Mouse (Mus musculus): ENCODE data around the gene Tars. TPM values are rescaled to one million over a fixed set of nuclear protein-coding genes. Genes with fewer than 3 reads are reported as not detected.

Gene Tars
- total RNA-seq (2021): 10 to 100 TPM; 28.7 to 32.9 TPM
- long read RNA-seq, experiment 1, full-length matches to known transcripts: 52 of 57 reads
- long read RNA-seq, experiment 1, partial matches to known transcripts: 1 of 57 reads
- long read RNA-seq, experiment 1, other reads (novel, unspliced or antisense): 4 of 57 reads
- long read RNA-seq, experiment 2, full-length matches to known transcripts: 29 of 33 reads
- long read RNA-seq, experiment 2, partial matches to known transcripts: 3 of 33 reads
- long read RNA-seq, experiment 2, other reads (novel, unspliced or antisense): 1 of 33 reads

- DNase-seq (ENCODE audit: low spot score in 2 of 2): peak; percentile 95 to 99
These were observed at the start of gene Tars for GRCm38 (mm10) chr15:11399356-11400067. Gene Tars (minus strand): TSS chr15:11399665.

DNA sequence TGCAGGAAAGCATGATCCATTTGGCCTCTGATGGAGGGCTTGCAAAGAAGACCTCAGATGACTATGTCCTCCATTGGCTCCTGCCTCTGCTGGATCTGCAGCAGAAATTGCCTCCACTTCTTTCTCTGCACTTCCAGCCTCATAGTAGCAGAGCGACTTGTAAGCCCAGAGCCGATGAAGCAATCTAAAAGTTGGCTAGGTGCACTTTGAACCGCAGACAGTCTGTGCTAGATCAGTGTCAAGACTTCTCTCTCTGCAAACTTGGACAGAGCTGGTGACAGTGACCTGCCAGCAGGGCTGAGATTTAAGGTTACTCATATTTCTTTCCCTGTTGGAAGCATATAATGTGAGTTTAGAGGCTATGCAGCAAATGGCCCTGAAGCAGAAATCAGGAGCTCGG is 37.9 kb upstream of the Tars start:
- DNase-seq (ENCODE audit: low spot score in 2 of 2): no peak

DNA sequence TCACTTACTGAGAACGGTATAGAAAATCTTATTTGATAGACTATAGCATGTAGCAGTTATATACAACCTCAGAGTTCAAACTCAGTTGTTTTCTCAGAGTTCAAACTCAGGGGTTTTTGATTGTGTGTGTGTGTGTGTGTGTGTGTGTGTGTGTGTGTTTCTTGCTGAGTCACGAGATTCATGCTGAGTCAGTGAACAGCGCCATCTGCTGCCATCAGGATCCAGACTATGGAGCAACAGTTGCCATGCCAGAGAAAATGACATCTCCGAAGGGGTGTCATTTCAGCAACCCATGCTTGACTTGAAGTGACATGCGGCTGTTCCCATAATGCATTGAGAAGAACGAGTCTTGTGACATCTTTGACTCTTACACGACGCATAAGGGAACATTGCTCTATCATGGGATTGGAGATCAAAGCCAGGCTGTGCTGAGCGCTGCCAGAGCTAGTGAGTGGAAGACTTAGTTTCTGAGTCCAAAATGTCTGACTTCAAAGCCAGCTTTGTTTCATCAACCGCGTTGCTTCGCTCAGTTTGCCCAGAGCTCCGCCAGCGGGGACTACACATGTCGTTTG is 37.3 kb upstream of the Tars start:
- no peak for DNase-seq (ENCODE audit: low spot score in 2 of 2)

GRCm38 (mm10) chr15:11426899-11427298 is 27.4 kb upstream of the Tars start:
- DNase-seq (ENCODE audit: low spot score in 2 of 2): no peak

DNA sequence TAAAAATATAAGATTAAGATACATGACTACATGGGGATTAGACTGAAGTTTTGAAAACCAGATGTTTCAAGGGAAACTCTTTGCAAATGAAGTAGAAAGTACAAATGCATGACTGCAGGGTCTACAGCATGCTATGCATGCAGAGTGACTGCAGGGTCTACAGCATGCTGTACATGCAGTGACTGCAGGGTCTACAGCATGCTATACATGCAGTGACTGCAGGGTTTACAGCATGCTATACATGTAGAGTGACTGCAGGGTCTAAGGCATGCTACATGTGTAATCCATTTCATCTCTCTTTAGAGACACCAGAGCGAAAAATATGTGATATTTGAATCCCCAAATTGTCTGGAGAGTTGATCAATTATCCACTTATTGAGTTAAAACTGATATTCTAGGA is 14.0 kb upstream of the Tars start:
- DNase-seq (ENCODE audit: low spot score in 2 of 2): no peak

- DNase-seq (ENCODE audit: low spot score in 2 of 2): no peak
These were observed 13.1 kb upstream of the Tars start for GRCm38 (mm10) chr15:11412542-11412941.

GRCm38 (mm10) chr15:11411846-11412245 is 12.4 kb upstream of the Tars start:
- no peak for DNase-seq (ENCODE audit: low spot score in 2 of 2)

DNA sequence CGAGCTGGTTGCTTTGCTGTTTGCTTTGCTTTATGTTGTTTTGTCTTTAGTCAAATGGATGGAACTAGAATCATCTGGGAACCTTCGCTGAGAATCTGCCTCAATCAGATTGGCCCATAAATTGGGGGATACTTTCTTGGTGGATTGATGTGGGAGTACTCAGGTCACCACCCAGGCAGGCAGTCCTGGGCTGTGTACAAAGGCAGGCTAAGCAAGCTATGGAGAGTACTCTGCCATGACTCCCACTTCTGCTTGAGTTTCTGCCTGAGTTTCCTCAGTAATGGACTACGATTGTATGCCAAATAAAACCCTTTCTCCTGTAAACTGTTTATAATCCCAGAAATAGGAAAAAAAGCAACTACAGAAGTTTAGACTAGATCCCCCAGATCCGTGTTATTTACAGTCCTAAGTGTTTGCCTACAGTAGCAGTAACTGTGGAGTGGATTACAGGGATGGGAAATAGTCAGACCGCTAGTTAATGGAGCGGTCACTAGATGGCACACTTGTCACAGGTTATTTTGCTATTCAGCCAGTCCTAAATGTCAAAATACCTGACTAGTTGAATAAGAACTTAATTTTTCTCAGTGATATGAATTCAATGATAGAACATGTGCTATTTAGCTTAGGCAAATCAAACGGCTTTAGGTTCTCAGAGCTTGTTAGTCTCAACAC is 8.8 kb upstream of the Tars start:
- peak in 1 of 2 experiments; percentile 9 for DNase-seq (ENCODE audit: low spot score in 2 of 2)

DNA sequence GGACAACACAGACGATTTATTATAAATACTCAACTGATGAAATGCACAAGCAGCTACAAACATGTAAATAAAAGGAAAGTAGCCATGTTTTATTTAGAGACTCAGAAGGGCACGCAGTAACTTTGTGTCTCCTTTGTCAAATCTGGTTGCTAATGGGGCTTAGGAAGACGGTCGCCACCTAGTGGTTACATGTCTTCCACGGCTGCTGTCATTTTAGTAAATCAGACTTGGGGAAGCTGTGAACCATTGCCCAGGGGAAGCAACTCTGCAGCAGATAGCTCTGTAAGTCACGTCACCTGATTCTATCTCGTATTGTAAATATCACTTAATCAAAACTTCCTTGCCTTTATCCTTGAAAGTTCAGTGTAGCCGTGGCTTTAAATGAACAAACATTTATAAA is 7.9 kb upstream of the Tars start:
- peak; percentile 21 to 53 for DNase-seq (ENCODE audit: low spot score in 2 of 2)

- no peak for DNase-seq (ENCODE audit: low spot score in 2 of 2)
These were observed 7.3 kb upstream of the Tars start for GRCm38 (mm10) chr15:11406769-11407168.

GRCm38 (mm10) chr15:11398676-11399350 is 652 bp downstream of the Tars start:
- DNase-seq (ENCODE audit: low spot score in 2 of 2): no peak

DNA sequence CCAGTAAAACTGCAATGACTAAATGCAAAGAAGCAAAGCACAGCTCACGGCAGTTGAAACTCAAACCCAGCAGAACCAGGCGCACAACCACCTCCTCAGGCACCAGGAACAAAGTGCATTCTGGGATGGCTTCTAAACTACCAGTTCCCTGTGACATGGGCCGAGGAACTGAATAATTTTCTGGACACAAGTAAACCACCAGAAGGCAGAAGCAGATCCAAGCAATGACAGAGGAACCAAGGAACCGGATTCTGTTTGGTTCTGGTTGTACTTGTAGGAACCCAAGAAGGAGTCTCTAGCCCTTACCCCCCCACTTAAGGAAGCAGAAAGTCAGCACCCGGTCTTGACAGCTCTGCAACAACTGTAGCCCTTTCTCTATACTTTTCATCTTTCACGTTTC is 3.0 kb downstream of the Tars start:
- DNase-seq (ENCODE audit: low spot score in 2 of 2): no peak

DNA sequence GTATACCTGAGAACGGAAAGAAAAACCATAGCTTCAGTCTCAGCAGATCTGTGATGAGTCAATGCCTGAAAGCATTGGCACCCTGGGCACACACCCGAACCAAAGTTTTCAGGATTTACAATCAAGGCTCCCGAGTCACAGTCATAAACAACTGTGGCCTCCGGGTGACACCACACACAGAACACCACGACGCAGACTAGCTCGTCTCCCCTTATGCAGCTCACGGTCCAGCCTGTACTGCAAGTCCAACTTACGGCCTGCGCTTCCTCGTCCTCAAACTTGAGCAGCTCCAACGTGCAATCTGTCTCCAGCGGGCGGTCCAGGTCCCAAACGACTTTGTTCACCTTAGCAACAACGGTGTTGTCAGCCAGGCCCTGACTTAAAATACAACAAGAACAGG is 6.6 kb downstream of the Tars start:
- DNase-seq (ENCODE audit: low spot score in 2 of 2): no peak

DNA sequence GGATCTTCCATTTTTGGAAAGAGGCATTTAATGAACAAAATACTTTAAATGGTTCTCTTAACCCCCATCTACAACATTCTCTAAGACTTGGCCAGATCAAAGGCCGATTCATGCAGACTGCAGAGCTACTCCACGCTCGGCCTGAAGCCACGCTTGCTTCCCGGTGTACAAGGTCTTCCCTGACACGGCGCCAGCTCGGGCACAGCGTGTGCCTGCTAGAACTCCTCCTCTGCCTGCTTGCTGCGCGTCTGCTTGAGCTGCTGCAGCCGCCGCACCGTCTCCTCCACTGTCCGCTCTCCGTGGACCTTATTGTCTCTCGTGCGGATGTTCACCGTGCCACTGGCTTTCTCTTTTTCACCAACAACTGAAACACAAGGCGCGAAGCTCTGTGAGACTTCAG is 15.7 kb downstream of the Tars start:
- no peak for DNase-seq (ENCODE audit: low spot score in 2 of 2)

DNA sequence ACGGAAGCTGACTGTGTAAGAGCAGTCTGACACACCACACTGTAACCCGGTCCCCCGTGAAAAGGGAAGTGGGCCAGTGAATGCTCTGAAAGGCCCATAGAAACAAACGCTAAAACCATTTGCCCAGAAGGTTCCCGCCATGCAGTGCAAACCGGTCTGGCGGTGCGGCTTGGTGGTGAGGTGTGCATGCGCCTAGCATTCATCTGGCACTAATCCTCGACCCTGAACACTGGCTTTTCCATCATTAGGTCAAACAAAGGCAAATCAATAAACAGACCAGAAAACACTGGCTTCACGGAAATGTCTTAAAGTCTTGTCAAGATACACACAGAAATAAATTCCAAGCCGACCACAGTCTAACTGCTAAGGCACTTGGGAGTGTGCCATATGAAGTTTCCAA is 16.9 kb downstream of the Tars start:
- DNase-seq (ENCODE audit: low spot score in 2 of 2): no peak

DNA sequence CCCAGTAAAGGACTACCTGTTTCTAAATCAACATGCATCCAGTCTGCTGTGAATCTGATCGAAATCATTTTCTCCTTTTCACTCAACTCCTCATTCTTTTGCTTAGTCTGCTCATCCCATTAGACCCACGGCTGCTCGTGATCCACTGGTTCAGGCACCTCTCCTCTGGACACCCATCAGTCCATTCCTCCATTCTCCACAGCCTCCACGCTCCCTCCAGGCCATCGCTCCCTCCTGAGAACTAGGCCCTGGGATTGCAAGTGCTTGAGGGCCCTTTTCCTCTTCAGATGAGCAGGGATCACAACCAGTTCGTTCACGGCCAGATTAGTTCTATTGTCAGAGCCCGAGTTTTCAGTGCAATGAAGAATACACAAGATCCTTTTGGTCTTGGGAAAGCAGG is 18.8 kb downstream of the Tars start:
- no peak for DNase-seq (ENCODE audit: low spot score in 2 of 2)

DNA sequence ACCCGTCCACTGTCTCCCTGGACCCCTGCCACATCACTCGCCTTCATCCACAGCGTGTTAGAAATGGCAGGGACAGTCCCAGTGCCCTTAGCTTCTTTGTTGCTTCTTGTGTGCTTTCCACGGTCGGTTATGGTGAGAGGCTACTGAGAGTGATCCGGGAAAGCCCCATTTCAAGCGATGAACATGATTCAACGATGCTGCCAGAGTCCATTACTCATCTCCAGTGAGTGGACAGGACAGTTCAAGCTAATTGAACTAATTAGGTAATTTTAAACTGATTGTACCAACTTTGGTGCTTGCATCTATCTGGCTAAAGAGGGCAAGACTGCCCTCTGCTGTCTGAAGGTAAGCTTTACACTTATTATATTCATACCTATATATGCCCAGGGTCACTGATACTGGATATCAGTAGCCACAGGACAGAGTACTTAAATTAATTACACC is 19.4 kb downstream of the Tars start:
- peak; percentile 23 to 28 for DNase-seq (ENCODE audit: low spot score in 2 of 2)

DNA sequence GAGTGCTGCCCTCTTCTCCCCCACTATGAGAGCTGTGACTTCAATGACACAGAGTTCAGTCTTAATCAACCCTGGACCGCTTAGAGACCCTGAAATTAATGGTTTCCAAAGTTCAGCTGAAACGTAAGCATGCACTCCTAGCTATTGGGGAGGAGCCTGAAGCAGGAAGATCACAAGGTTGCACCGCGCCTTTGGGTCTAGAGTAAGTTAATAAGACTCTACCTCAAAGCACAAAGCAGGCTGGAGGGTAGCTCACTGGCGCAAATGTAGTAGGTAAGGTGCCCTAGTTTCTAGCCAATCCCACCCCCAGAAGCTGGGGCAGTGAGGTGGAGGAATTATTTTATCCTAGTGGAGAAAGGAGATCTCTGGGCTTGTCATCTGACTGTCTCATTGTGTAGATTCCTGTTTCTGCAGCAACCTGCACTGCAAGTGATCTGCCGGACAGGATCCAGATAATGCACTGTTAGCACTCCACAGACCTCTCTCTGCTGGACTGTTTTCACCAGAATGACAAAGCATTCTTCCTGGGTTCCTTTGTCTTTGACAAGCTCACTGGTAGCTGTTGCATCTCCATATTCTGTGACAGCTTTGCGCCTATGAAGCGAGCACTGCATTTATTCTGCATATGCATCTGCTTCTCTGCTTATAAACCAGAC is 19.9 kb downstream of the Tars start:
- DNase-seq (ENCODE audit: low spot score in 2 of 2): no peak

GRCm38 (mm10) chr15:11370477-11371085 is 28.9 kb downstream of the Tars start:
- DNase-seq (ENCODE audit: low spot score in 2 of 2): no peak

GRCm38 (mm10) chr15:11369572-11369971 is 29.9 kb downstream of the Tars start:
- no peak for DNase-seq (ENCODE audit: low spot score in 2 of 2)
